Mouse (Mus musculus) embryonic facial prominence, embryonic 10.5 days (tissue): Measurements from ENCODE around the gene Rhbg. TPM values are rescaled to one million over a fixed set of nuclear protein-coding genes. Genes with fewer than 3 reads are reported as not detected.
"Not testable (repeated sequence)": the region's sequence is repeated elsewhere in the genome, so short reads cannot be mapped to it uniquely, and the experiment has no call there.

Experiments
- DNase-seq: peaks from one replicate; pipeline ENCODE4 v3.0.0-alpha.2; 2017; ENCODE audit warnings: low spot score
- H3K27ac ChIP-seq: fragments of 300-500 bp; sonication (generic); replicated peaks from 2 replicates; pipeline ENCODE4 v1.5.1; 2016; ENCODE audit warnings: mild to moderate bottlenecking
- H3K27me3 ChIP-seq: fragments of 300-500 bp; sonication (generic); replicated peaks from 2 replicates; pipeline ENCODE4 v1.6.1; 2016; ENCODE audit warnings: low read depth, mild to moderate bottlenecking; ENCODE audit not compliant: poor library complexity, severe bottlenecking
- H3K36me3 ChIP-seq: fragments of 300-500 bp; sonication (generic); replicated peaks from 2 replicates; pipeline ENCODE4 v1.6.1; 2016; ENCODE audit warnings: mild to moderate bottlenecking, moderate library complexity
- H3K4me1 ChIP-seq: fragments of 300-500 bp; sonication (generic); 2 replicates; pipeline ENCODE4 v1.6.1; 2016
- H3K4me3 ChIP-seq: fragments of 300-500 bp; sonication (generic); 2 replicates; pipeline ENCODE4 v1.5.1; 2016; ENCODE audit warnings: mild to moderate bottlenecking, moderate library complexity
- H3K9me3 ChIP-seq: fragments of 300-500 bp; sonication (generic); 2 replicates; pipeline ENCODE4 v1.6.1; 2016; ENCODE audit warnings: mild to moderate bottlenecking
- WGBS: fragments of 180-500 bp; shearing (Covaris S2); methylation state at CpG from one replicate; pipeline ENCODE4 v1.1.7; 2016; 5-methylcytosine and 5-hydroxymethylcytosine counted together
- polyA plus RNA-seq: library from polyadenylated mRNA; unstranded; fragments of >200 nt; fragmentation: Nextera tagmentation; extraction: Ambion mirVana; gene quantifications from 2 replicates; pipeline ENCODE4 v1.2.1, GENCODE M21; 2016

Gene Rhbg
- polyA plus RNA-seq, 1 experiment from 2014 or later, result 0.17 TPM

DNA sequence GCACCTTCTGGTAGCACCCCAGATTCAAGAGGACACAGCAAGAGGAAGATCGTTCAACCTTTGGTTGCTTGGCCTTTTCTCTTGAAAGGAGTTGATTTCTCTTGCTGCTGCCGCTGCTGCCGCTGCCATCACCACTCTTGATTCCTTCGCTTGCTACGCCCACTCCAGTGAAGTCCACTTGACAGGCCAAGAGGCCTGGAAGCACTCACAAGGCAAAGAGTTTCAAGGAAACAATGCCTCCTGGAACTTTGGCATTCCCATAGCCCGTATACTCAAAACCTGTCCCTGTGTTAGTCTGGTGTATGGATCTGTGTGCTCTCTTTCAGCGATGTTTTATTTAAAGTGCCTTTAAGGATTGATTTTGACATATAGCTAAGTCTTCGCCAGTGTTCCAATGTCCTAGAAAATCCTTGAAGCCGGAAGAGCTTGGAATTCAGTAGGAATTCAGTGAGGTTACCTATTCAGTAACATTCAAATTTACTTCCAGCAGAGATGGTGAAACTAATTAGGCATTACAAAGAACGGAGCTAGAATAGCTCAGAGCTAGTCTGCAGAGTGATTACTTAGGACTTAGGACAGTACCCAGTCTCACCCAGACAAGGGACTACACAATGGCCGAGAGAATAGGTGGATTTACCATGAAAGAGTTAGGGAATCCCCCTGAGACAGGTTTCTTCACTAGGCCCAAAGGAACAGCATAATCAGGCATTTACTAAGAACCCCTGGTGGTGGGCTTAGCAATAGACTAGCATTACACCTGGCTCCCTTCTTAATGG lies 26.8 kb upstream of the Rhbg start:
- H3K36me3 ChIP-seq, H3K27ac ChIP-seq, H3K4me1 ChIP-seq, H3K9me3 ChIP-seq, H3K4me3 ChIP-seq, DNase-seq, H3K27me3 ChIP-seq: not testable (repeated sequence)
- 60% methylated on average over 11 of the region's 11 CpGs for WGBS

DNA sequence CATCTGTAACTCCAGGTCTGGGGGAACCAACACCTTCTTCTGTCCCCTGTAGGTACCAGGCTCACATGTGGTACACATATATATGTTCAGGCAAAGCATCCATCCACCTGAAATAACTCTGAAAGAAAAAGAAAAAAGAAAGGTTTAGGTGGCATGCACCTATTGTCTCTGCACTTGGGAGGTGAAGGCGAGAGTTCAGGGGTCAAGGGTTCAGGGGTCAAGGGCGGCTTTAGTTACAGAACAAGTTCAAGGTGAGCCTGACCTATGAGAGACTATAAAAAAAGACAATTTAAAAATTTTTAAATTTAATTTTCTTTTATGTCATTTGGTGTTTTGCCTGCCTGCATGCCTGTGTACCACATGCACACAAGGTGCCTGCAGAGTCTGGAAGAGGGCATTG lies 25.5 kb upstream of the Rhbg start:
- H3K27me3 ChIP-seq, result no peaks in the 10 kb centered on the region
- no peak for DNase-seq
- H3K4me1 ChIP-seq, result no peaks in the 10 kb centered on the region
- H3K36me3 ChIP-seq, result no peaks in the 10 kb centered on the region
- no peaks in the 10 kb centered on the region for H3K9me3 ChIP-seq
- no peak overlapping the region for H3K27ac ChIP-seq
- no peak overlapping the region for H3K4me3 ChIP-seq
- whole genome bisulfite sequencing, result 91% methylated on average over 2 of the region's 2 CpGs

DNA sequence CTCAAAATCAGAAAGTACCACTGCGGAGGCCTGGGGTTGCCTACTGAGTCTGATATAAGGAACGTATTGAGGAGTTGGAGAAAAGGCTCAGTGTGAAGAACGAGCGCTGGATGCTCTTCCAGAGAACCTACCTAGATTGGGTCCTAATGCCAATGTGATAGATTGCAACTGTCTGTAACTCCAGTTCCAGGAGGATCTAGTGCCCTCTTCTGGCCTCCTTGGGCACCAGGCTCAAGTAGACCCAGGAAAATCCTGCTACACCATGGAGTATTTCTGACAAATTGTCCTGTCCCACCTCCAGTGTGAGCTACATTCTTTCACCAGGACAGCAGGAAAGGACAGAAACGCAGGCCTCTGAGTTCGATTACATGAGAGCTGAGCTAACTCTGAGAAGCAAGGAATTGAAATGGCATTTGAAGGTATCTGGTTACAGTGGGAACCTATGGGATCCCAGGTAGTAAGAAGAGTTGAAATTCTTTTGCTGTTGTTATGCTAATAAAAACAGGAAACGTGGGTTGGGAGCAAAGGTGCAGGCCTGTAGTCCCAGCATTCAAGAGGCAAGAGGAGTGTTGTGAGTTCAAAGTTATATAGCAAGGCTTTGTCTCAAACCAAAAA lies 22.1 kb upstream of the Rhbg start:
- H3K9me3 ChIP-seq, result no peaks in the 10 kb centered on the region
- no peaks in the 10 kb centered on the region for H3K4me1 ChIP-seq
- DNase-seq, result no peak
- 47% methylated on average over 7 of the region's 7 CpGs for WGBS
- H3K36me3 ChIP-seq, result no peaks in the 10 kb centered on the region
- no peaks in the 10 kb centered on the region for H3K27me3 ChIP-seq
- no peak overlapping the region for H3K4me3 ChIP-seq
- H3K27ac ChIP-seq, result no peak overlapping the region

DNA sequence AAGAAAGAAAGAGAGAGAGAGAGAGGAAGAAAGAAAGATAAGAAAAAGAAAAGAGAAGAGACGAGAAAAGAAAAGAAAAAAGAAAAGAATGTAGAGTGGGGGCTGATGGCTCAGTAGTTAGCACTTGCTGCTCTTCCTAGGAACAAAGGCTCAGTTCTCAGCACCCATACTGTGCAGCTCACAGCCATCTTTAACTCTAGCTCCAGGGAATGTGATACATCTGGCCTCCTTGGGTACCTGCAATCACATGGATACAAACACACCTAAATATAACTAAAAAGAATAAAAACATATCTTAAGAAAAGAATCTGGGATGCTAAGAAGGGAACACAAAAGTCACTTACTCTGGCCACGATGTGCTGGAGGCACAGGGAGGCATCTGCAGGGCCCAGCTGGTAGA lies 21.6 kb upstream of the Rhbg start:
- Histone ChIP-seq H3K4me3 (no peak overlapping the region), H3K4me1 (no peaks in the 10 kb centered on the region), H3K27ac (no peak overlapping the region), H3K27me3 (no peaks in the 10 kb centered on the region), H3K36me3 (no peaks in the 10 kb centered on the region), H3K9me3 (no peaks in the 10 kb centered on the region)
- whole genome bisulfite sequencing, result 82% methylated on average over 2 of the region's 2 CpGs
- no peak for DNase-seq

DNA sequence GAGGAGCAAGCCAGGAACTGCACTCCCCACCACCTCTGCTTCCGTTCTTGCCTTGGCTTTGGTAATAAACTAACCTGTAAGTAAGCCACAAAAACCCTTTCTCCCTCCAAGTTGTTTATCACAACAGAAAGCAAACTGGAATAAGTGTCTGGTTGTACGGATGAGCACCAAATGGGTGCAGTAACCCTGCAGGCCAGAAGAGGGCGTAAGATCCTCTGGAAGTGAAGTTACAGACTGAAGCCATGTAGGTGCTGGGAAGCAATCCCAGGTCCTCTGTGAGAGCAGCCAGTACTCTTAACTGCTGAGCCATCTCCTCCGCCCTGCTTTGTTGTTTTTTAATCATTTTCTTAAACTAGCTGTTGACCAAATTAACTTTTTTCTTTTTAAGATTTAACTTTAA lies 19.5 kb upstream of the Rhbg start:
- Histone ChIP-seq H3K4me3 (no peak overlapping the region), H3K27me3 (no peaks in the 10 kb centered on the region), H3K36me3 (no peaks in the 10 kb centered on the region), H3K9me3 (no peaks in the 10 kb centered on the region), H3K4me1 (no peaks in the 10 kb centered on the region), H3K27ac (no peak overlapping the region)
- no peak for DNase-seq
- WGBS, result 92% methylated on average over 4 of the region's 4 CpGs

DNA sequence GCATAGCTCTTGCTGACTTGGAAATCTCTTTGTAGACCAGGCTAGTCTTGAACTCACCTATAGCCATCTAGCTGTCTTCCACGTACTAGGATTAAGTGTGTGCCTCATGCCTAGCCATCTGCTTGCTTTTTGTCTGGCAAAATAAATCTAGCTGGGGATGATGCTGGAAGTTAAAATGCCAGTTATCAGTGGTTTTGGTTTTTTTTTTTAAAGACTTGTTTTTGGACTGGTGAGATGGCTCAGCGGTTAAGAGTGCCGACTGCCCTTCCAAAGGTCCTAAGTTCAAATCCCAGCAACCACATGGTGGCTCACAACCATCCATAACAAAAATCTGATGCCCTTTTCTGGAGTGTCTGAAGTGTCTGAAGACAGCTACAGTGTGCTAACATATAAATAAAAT lies 17.4 kb upstream of the Rhbg start:
- 94% methylated on average over 3 of the region's 3 CpGs for WGBS
- no peaks in the 10 kb centered on the region for H3K9me3 ChIP-seq
- no peaks in the 10 kb centered on the region for H3K4me1 ChIP-seq
- DNase-seq, result no peak
- no peaks in the 10 kb centered on the region for H3K36me3 ChIP-seq
- H3K27ac ChIP-seq, result no peak overlapping the region
- no peak overlapping the region for H3K4me3 ChIP-seq
- H3K27me3 ChIP-seq, result no peaks in the 10 kb centered on the region

DNA sequence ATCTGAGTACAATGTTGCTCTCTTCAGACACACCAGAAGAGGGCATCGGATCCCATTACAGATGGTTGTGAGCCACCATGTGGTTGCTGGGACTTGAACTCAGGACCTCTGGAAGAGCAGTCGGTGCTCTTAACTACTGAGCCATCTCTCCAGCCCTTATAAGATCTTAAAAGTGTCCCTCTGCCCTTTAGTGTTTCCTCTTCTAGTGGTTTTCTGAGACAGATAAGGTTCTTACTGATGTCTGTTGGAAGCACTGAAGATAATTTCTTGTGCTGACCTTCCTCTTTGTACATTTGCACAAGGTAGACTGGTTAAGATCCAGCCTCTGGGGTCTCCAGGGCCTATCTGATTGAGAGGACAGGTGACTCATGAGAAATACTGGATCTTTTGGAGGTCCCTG lies 16.8 kb upstream of the Rhbg start:
- H3K27me3 ChIP-seq, H3K36me3 ChIP-seq, H3K27ac ChIP-seq, H3K4me3 ChIP-seq, DNase-seq, H3K9me3 ChIP-seq, H3K4me1 ChIP-seq: not testable (repeated sequence)
- WGBS, result 93% methylated on average over 2 of the region's 2 CpGs

DNA sequence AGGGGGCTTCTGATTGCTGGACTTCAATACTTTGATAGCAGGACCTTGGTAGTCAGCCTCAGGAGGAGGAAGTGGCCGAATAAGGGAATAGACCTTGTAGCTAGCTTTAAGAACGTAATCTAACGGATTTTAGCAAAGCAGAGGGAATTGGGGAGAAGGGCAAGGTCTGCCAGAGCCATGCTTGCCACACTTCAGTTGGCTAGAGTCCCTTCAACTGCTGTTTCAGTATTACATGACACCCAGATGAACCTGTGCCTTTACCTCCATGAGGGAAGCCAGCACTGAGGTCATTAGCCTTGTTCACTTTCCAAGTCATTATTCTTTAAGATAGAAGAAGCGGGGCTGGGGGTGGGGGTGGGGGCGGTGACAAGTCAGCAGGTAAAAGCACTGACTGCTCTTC lies 14.5 kb upstream of the Rhbg start:
- H3K36me3 ChIP-seq, result no peaks in the 10 kb centered on the region
- WGBS, result 87% methylated on average over 5 of the region's 5 CpGs
- H3K4me3 ChIP-seq, result no peak overlapping the region
- no peaks in the 10 kb centered on the region for H3K4me1 ChIP-seq
- no peak overlapping the region for H3K27ac ChIP-seq
- no peaks in the 10 kb centered on the region for H3K9me3 ChIP-seq
- H3K27me3 ChIP-seq, result no peaks in the 10 kb centered on the region
- DNase-seq, result no peak

DNA sequence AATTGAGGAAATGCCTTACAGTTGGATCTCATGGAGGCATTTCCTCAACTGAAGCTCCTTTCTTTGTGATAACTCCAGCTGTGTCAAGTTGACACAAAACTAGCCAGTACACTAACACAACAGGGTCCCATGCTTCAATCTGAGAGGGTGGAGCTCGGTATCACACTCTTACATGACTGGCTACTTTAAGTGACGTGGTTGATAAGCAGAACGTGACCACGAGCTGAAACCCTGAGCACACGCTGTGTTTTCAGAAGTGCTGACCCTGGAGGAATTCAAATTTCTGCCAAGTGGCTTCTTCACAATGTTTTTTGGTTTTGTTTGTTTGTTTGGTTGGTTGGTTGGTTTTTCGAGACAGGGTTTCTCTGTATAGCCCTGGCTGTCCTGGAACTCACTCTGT lies 13.5 kb upstream of the Rhbg start:
- H3K9me3 ChIP-seq, DNase-seq: not testable (repeated sequence)
- WGBS, result 84% methylated on average over 6 of the region's 6 CpGs

DNA sequence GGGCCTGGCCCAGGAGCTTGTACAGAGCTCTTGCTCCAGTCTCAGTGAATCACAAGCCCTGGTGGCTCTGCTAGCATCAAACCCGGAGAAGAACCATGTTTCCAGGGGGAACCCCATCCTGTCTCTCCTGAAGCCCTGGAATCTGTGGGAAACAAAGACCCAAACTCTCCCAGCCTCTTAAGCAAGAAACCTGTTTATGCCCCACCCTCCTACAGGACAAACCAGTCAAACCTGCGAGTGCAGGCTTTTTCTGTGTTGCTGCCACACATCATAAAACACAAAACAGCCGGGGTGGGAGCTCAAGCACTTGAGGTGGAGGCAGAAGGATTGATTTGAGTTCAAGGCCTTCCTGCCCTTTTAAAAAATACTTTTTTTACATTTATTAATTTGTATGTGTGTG lies 7.8 kb upstream of the Rhbg start:
- DNase-seq, result no peak
- 71% methylated on average over 3 of the region's 3 CpGs for WGBS
- Histone ChIP-seq H3K4me1 (no peaks in the 10 kb centered on the region), H3K36me3 (no peaks in the 10 kb centered on the region), H3K9me3 (no peaks in the 10 kb centered on the region), H3K27ac (no peak overlapping the region), H3K27me3 (peaks cover 12% of the 10 kb centered on the region; the same call in 1 of the 2 replicates), H3K4me3 (no peak overlapping the region)

More for the DNA sequence above, 13.5 kb upstream of the Rhbg start:
- H3K4me1 ChIP-seq, H3K4me3 ChIP-seq, H3K27ac ChIP-seq, H3K27me3 ChIP-seq, H3K36me3 ChIP-seq: not testable (repeated sequence)

DNA sequence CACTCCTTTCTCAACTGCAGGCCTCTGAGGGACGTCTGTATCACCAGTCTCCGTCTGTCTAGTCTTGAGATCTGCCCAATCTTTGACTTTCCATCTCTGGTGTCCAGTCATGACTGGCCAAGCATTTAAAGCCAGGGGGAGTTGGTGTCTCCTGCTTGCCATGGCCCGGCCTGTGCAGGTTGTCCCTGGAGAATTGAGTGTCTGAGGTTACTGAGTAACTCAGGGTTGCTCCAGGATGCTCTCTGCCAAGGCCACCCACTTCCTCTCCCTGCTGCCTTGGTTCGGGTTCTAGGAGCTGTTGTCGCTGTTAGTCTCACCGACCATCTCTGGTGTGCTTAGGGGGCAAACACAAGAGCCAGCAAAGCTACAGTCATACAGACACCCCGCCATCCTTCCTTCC lies 1.9 kb upstream of the Rhbg start:
- no peak overlapping the region for H3K4me3 ChIP-seq
- DNase-seq, result no peak
- no peaks in the 10 kb centered on the region for H3K36me3 ChIP-seq
- 76% methylated on average over 7 of the region's 7 CpGs for WGBS
- no peak overlapping the region for H3K27ac ChIP-seq
- peaks cover 71% of the 10 kb centered on the region for H3K27me3 ChIP-seq
- peaks cover 10% of the 10 kb centered on the region for H3K4me1 ChIP-seq
- no peaks in the 10 kb centered on the region for H3K9me3 ChIP-seq

DNA sequence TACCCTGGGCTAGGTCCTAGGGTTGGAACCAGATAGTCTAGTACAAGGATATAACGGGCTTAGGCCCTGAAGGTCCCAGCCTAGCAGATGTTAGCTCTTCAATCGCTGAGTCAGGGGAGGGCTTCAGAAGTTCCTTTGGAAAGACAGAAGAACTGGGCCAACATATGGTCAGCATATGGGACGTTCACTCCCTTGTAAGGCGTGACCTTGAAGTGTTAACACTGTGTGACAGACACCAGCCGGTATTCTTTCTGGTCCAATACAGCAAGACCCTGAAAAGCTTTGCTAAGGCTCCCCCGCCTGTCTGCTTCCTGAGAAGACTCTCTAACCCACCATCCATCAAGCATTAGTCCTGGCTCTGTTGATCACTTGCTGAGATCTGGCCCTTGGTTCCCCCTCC lies 1.4 kb upstream of the Rhbg start:
- peaks cover 71% of the 10 kb centered on the region for H3K27me3 ChIP-seq
- no peak overlapping the region for H3K4me3 ChIP-seq
- peaks cover 10% of the 10 kb centered on the region for H3K4me1 ChIP-seq
- 69% methylated on average over 6 of the region's 6 CpGs for WGBS
- DNase-seq, result no peak
- H3K9me3 ChIP-seq, result no peaks in the 10 kb centered on the region
- no peaks in the 10 kb centered on the region for H3K36me3 ChIP-seq
- H3K27ac ChIP-seq, result no peak overlapping the region

DNA sequence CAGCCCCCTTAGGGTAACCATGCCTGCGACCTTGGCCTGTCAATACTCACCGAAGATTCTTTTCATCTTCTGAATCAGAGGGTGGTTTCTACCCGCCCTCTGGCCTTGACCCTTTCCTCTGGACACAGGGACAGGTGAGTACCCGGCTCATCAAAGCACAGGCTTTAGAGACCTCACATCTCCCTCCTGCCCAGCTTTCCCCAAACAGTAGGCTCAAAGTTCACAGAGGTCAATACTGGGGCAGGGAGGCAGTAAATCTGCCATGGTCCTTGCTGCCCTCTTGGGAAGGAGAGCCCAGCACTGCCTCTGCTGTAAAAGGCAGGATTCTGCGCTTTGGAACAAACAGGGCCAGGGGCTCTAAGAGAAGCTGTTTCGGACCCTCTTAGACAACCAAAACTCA lies 1.8 kb downstream of the Rhbg start:
- H3K27me3 ChIP-seq, result peaks cover 74% of the 10 kb centered on the region
- H3K36me3 ChIP-seq, result no peaks in the 10 kb centered on the region
- no peak overlapping the region for H3K4me3 ChIP-seq
- 79% methylated on average over 6 of the region's 6 CpGs for WGBS
- no peaks in the 10 kb centered on the region for H3K9me3 ChIP-seq
- no peak for DNase-seq
- peaks cover 18% of the 10 kb centered on the region for H3K4me1 ChIP-seq
- H3K27ac ChIP-seq, result no peak overlapping the region
